Mouse (Mus musculus) erythroblast, embryonic 14.5 days (primary cell): ENCODE results near the gene Smpx. TPM values are rescaled to one million over a fixed set of nuclear protein-coding genes. Genes with fewer than 3 reads are reported as not detected.

Source experiments
- H3K27me3 ChIP-seq: 2 replicates; pipeline ENCODE4 v1.6.1; 2012; ENCODE audit warnings: inconsistent platforms; ENCODE audit not compliant: control insufficient read depth
- H3K36me3 ChIP-seq: 2 replicates; pipeline ENCODE4 v1.6.1; 2012; ENCODE audit warnings: mild to moderate bottlenecking, inconsistent platforms; ENCODE audit not compliant: control insufficient read depth
- H3K4me1 ChIP-seq: 2 replicates; pipeline ENCODE4 v1.6.1; 2012; ENCODE audit warnings: inconsistent platforms; ENCODE audit not compliant: control insufficient read depth
- H3K4me3 ChIP-seq: replicated peaks from 2 replicates; pipeline ENCODE3; 2012; ENCODE audit warnings: moderate library complexity, mild to moderate bottlenecking, inconsistent platforms
- H3K9me3 ChIP-seq: 2 replicates; pipeline ENCODE4 v1.6.1; 2012; ENCODE audit warnings: low read length, inconsistent platforms, mixed read lengths; ENCODE audit not compliant: control insufficient read depth
- GATA1 ChIP-seq: IDR thresholded peaks from 2 replicates; pipeline ENCODE4 v1.6.1; 2012; ENCODE audit warnings: low read length, inconsistent platforms, mixed read lengths
- TAL1 ChIP-seq: IDR thresholded peaks from 3 replicates; pipeline ENCODE4 v1.6.1; 2012; ENCODE audit warnings: low read length, inconsistent platforms, mixed read lengths
- polyA plus RNA-seq: library from polyadenylated mRNA; stranded (reverse); fragments of >175 nt; gene quantifications from 2 replicates; pipeline ENCODE4 v1.2.3, GENCODE M21; 2012

Smpx gene
- polyA plus RNA-seq, 1 experiment: not detected

DNA sequence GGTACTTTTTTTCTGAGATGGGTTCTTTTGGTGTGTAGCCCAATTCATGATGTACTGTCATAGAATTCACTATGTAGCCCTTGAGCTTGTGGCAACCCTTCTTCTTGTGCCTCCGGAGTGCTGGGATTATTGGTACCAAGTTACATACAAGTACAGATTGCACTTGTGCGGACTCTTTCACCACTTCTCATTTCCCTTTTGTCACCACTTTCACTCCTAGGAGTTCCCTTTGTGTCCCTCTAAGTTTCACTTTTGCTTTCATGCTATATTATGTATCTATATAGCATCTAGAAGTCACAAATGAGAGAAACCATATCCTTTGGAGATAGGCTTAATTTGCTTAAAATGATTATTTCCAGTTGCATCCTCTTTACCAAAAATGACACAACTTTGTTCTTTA, 103.0 kb downstream of the Smpx start:
- no peaks in the 10 kb centered on the region for H3K4me1 ChIP-seq
- H3K36me3 ChIP-seq: no peaks in the 10 kb centered on the region
- H3K27me3 ChIP-seq: no peaks in the 10 kb centered on the region
- H3K4me3 ChIP-seq: no peak overlapping the region
- no peaks in the 10 kb centered on the region for H3K9me3 ChIP-seq
- TF ChIP-seq GATA1 (no peak), TAL1 (no peak)

Other genes with a start within 250 kb of the Smpx start
- 0.35 and 0.54 TPM in 2 replicates for gene Sms, start 206.6 kb upstream of the Smpx start, polyA plus RNA-seq
- gene Yy2, start 129.9 kb upstream of the Smpx start, polyA plus RNA-seq: 0.03 TPM in 1 of 2 replicates, not detected in the other
- not detected in 2 replicates for gene Mbtps2, start 100.2 kb upstream of the Smpx start, polyA plus RNA-seq
- gene Klhl34, start 119.5 kb downstream of the Smpx start, polyA plus RNA-seq: not detected in 2 replicates